Mouse (Mus musculus): ENCODE measurements around the gene Socs1.

The Socs1 gene

GRCm38 (mm10) chr16:10786782-10787547, 1.6 kb upstream of the Socs1 start:
- peak; percentile 6 for DNase-seq (ENCODE audit: inconsistent ontology term)

GRCm38 (mm10) chr16:10786288-10786687, 952 bp upstream of the Socs1 start:
- peak; percentile 89 for DNase-seq (ENCODE audit: inconsistent ontology term)

- DNase-seq (ENCODE audit: inconsistent ontology term) = peak; percentile 96
Measured at GRCm38 (mm10) chr16:10784793-10785370, 454 bp downstream of the Socs1 start.

GRCm38 (mm10) chr16:10783883-10784792, 1.2 kb downstream of the Socs1 start:
- peak; percentile 46 for DNase-seq (ENCODE audit: inconsistent ontology term)

- no peak for DNase-seq (ENCODE audit: inconsistent ontology term)
Measured at GRCm38 (mm10) chr16:10783451-10783850, 1.9 kb downstream of the Socs1 start.

- DNase-seq (ENCODE audit: inconsistent ontology term) = no peak
Measured at GRCm38 (mm10) chr16:10783152-10783434, 2.2 kb downstream of the Socs1 start.

GRCm38 (mm10) chr16:10782377-10783151, 2.8 kb downstream of the Socs1 start:
- peak; percentile 22 for DNase-seq (ENCODE audit: inconsistent ontology term)

GRCm38 (mm10) chr16:10781862-10782371, 3.4 kb downstream of the Socs1 start:
- DNase-seq (ENCODE audit: inconsistent ontology term) = peak; percentile 65

GRCm38 (mm10) chr16:10780631-10781120, 4.7 kb downstream of the Socs1 start:
- DNase-seq (ENCODE audit: inconsistent ontology term) = no peak

- DNase-seq (ENCODE audit: inconsistent ontology term) = peak; percentile 46
Measured at GRCm38 (mm10) chr16:10777579-10778160, 7.7 kb downstream of the Socs1 start.

GRCm38 (mm10) chr16:10776322-10776721, 9.0 kb downstream of the Socs1 start:
- DNase-seq (ENCODE audit: inconsistent ontology term) = peak; percentile 67

- DNase-seq (ENCODE audit: inconsistent ontology term) = no peak
Measured at GRCm38 (mm10) chr16:10774726-10775125, 10.6 kb downstream of the Socs1 start.

GRCm38 (mm10) chr16:10773543-10773942, 11.8 kb downstream of the Socs1 start:
- DNase-seq (ENCODE audit: inconsistent ontology term) = no peak

GRCm38 (mm10) chr16:10771769-10772510, 13.4 kb downstream of the Socs1 start:
- DNase-seq (ENCODE audit: inconsistent ontology term) = no peak

GRCm38 (mm10) chr16:10770531-10771325, 14.6 kb downstream of the Socs1 start:
- no peak for DNase-seq (ENCODE audit: inconsistent ontology term)

GRCm38 (mm10) chr16:10769661-10770060, 15.7 kb downstream of the Socs1 start:
- DNase-seq (ENCODE audit: inconsistent ontology term) = no peak

- DNase-seq (ENCODE audit: inconsistent ontology term) = no peak
Measured at GRCm38 (mm10) chr16:10768821-10769220, 16.5 kb downstream of the Socs1 start.

GRCm38 (mm10) chr16:10767158-10767557, 18.2 kb downstream of the Socs1 start:
- DNase-seq (ENCODE audit: inconsistent ontology term) = peak; percentile 32

- DNase-seq (ENCODE audit: inconsistent ontology term) = no peak
Measured at GRCm38 (mm10) chr16:10764323-10764722, 21.0 kb downstream of the Socs1 start.

All from Muller cell, postnatal 12 days (primary cell).